Mouse (Mus musculus) heart, embryonic 14.5 days (tissue): ENCODE results near the gene Cdh23. TPM values are rescaled to one million over a fixed set of nuclear protein-coding genes. Genes with fewer than 3 reads are reported as not detected.
A peak's percentile ranks its signal among the peaks of the same experiment; 100 is the strongest.

ENCODE experiments used
- ATAC-seq: fragments of 200-750 bp; cut with Nextera tagmentation; 2 replicates; pipeline ENCODE4 v1.8.0; 2017; ENCODE audit warnings: low read depth, moderate TSS enrichment; ENCODE audit not compliant: insufficient number of reproducible peaks, insufficient read depth, low FRiP score
- H3K27ac ChIP-seq, 2 experiments: fragments of 200-500 bp in 1 of 2; fragments of 300-500 bp in 1 of 2; sonication (generic) in 1 of 2; replicated peaks in 1 of 2; 2 replicates each; pipeline ENCODE4 v1.5.1; 2012 to 2014; ENCODE audit warnings: low read depth in 2 of 2, low read length in 2 of 2, control low read depth in 1 of 2, mild to moderate bottlenecking in 1 of 2, mixed read lengths in 1 of 2; ENCODE audit not compliant: control insufficient read depth in 1 of 2, insufficient read depth in 1 of 2
- H3K27me3 ChIP-seq: fragments of 300-500 bp; sonication (generic); 2 replicates; pipeline ENCODE4 v1.6.1; 2014; ENCODE audit warnings: mild to moderate bottlenecking, low read length, control low read depth; ENCODE audit not compliant: control insufficient read depth, insufficient read depth
- H3K36me3 ChIP-seq: fragments of 300-500 bp; sonication (generic); 2 replicates; pipeline ENCODE4 v1.6.1; 2014; ENCODE audit warnings: mild to moderate bottlenecking, control low read depth, low read length, mixed read lengths; ENCODE audit not compliant: control insufficient read depth, insufficient read depth
- H3K4me1 ChIP-seq, 2 experiments: fragments of 200-500 bp in 1 of 2; fragments of 300-500 bp in 1 of 2; sonication (generic) in 1 of 2; 2 replicates each; pipeline ENCODE4 v1.6.1; 2012 to 2014; ENCODE audit warnings: low read length in 2 of 2, control low read depth in 1 of 2, mixed read lengths in 1 of 2; ENCODE audit not compliant: control insufficient read depth in 2 of 2, insufficient read depth in 2 of 2
- H3K4me2 ChIP-seq: fragments of 300-500 bp; sonication (generic); 2 replicates; pipeline ENCODE4 v1.6.1; 2014; ENCODE audit warnings: mild to moderate bottlenecking, low read length
- H3K4me3 ChIP-seq, 2 experiments: fragments of 200-500 bp in 1 of 2; fragments of 300-500 bp in 1 of 2; sonication (generic) in 1 of 2; 2 replicates each; pipeline ENCODE4 v1.5.1; 2012 to 2014; ENCODE audit warnings: low read length in 2 of 2, mild to moderate bottlenecking in 2 of 2, control low read depth in 1 of 2, low read depth in 1 of 2, moderate library complexity in 1 of 2; ENCODE audit not compliant: control insufficient read depth in 1 of 2, insufficient read depth in 1 of 2
- H3K9ac ChIP-seq: fragments of 300-500 bp; sonication (generic); 2 replicates; pipeline ENCODE4 v1.6.1; 2014; ENCODE audit warnings: mild to moderate bottlenecking, low read length
- H3K9me3 ChIP-seq: fragments of 300-500 bp; sonication (generic); 2 replicates; pipeline ENCODE4 v1.6.1; 2016; ENCODE audit warnings: low read length, control low read depth; ENCODE audit not compliant: control insufficient read depth
- WGBS: fragments of 180-500 bp; shearing (Covaris S2); extraction: QIAGEN DNeasy Blood & Tissue Kit; methylation state at CpG from one replicate; pipeline ENCODE4 v1.1.7; 2014; 5-methylcytosine and 5-hydroxymethylcytosine counted together
- polyA plus RNA-seq: library from polyadenylated mRNA; unstranded; fragments of >200 nt; fragmentation: Nextera tagmentation; extraction: Ambion mirVana; gene quantifications from 2 replicates; pipeline ENCODE4 v1.2.1, GENCODE M21; 2014

Gene Cdh23
- polyA plus RNA-seq, 1 experiment from 2014 or later, result 0.31 TPM

- Histone ChIP-seq H3K36me3 (peaks cover 94% of the 10 kb centered on the region), H3K9me3 (no peaks in the 10 kb centered on the region), H3K9ac (no peak overlapping the region), H3K27ac (no peak overlapping the region), H3K4me2 (no peak overlapping the region), H3K4me3 (no peak overlapping the region), H3K27me3 (no peaks in the 10 kb centered on the region), H3K4me1 (peaks cover 2% of the 10 kb centered on the region in 2 experiments; a peak in 3 of 4 replicates)
- WGBS, result 78% methylated on average over 9 of the region's 9 CpGs
- no peak for ATAC-seq
Observed at GRCm38 (mm10) chr10:60296027-60296426, 400.3 kb downstream of the Cdh23 start.

- ATAC-seq, result no peak
- Histone ChIP-seq H3K4me1 (peaks cover 5 to 9% of the 10 kb centered on the region in 2 experiments), H3K36me3 (peaks cover 87% of the 10 kb centered on the region), H3K4me3 (no peak overlapping the region), H3K27ac (no peak overlapping the region), H3K4me2 (no peak overlapping the region), H3K9ac (no peak overlapping the region), H3K9me3 (no peaks in the 10 kb centered on the region), H3K27me3 (no peaks in the 10 kb centered on the region)
- WGBS, result 75% methylated on average over 3 of the region's 3 CpGs
Observed at GRCm38 (mm10) chr10:60295356-60295755, 400.9 kb downstream of the Cdh23 start.

- H3K27me3 ChIP-seq, result no peaks in the 10 kb centered on the region
- 79% methylated on average over 7 of the region's 7 CpGs for WGBS
- H3K4me1 ChIP-seq, result peaks cover 12 to 16% of the 10 kb centered on the region in 2 experiments
- H3K4me2 ChIP-seq, result no peak overlapping the region
- no peak for ATAC-seq
- H3K36me3 ChIP-seq, result peaks cover 79% of the 10 kb centered on the region
- no peak overlapping the region for H3K4me3 ChIP-seq
- no peak overlapping the region for H3K9ac ChIP-seq
- no peaks in the 10 kb centered on the region for H3K9me3 ChIP-seq
- no peak overlapping the region for H3K27ac ChIP-seq
Observed at GRCm38 (mm10) chr10:60294621-60295020, 401.7 kb downstream of the Cdh23 start.

GRCm38 (mm10) chr10:60292209-60292608 lies 404.1 kb downstream of the Cdh23 start:
- H3K9ac ChIP-seq, result no peak overlapping the region
- H3K4me2 ChIP-seq, result no peak overlapping the region
- peaks cover 57% of the 10 kb centered on the region for H3K36me3 ChIP-seq
- 70% methylated on average over 8 of the region's 8 CpGs for WGBS
- peaks cover 12 to 27% of the 10 kb centered on the region in 2 experiments for H3K4me1 ChIP-seq
- H3K9me3 ChIP-seq, result no peaks in the 10 kb centered on the region
- H3K27me3 ChIP-seq, result no peaks in the 10 kb centered on the region
- H3K4me3 ChIP-seq, result no peak overlapping the region
- H3K27ac ChIP-seq, result no peak overlapping the region
- no peak for ATAC-seq

GRCm38 (mm10) chr10:60290739-60291110 lies 405.6 kb downstream of the Cdh23 start:
- Histone ChIP-seq H3K4me3 (no peak overlapping the region), H3K9me3 (no peaks in the 10 kb centered on the region), H3K4me2 (no peak overlapping the region), H3K9ac (no peak overlapping the region), H3K27ac (no peak overlapping the region), H3K27me3 (no peaks in the 10 kb centered on the region), H3K4me1 (peaks cover 15 to 36% of the 10 kb centered on the region in 2 experiments), H3K36me3 (peaks cover 47% of the 10 kb centered on the region)
- no peak for ATAC-seq
- WGBS, result 67% methylated on average over 8 of the region's 8 CpGs

GRCm38 (mm10) chr10:60290026-60290738 lies 406.1 kb downstream of the Cdh23 start:
- no peak overlapping the region for H3K9ac ChIP-seq
- H3K36me3 ChIP-seq, result peaks cover 42% of the 10 kb centered on the region
- H3K9me3 ChIP-seq, result no peaks in the 10 kb centered on the region
- no peak overlapping the region for H3K4me3 ChIP-seq
- H3K27ac ChIP-seq, result peak overlapping the region in 1 of 2 experiments; percentile 9; a peak in 1 of 4 replicates
- ATAC-seq, result no peak
- H3K4me1 ChIP-seq, result peaks cover 21 to 42% of the 10 kb centered on the region in 2 experiments
- no peak overlapping the region for H3K4me2 ChIP-seq
- 33% methylated on average over 7 of the region's 7 CpGs for WGBS
- no peaks in the 10 kb centered on the region for H3K27me3 ChIP-seq

- Histone ChIP-seq H3K36me3 (peaks cover 32% of the 10 kb centered on the region), H3K4me2 (no peak overlapping the region), H3K9ac (no peak overlapping the region), H3K27ac (no peak overlapping the region), H3K27me3 (no peaks in the 10 kb centered on the region), H3K4me3 (no peak overlapping the region), H3K9me3 (no peaks in the 10 kb centered on the region), H3K4me1 (peaks cover 30 to 51% of the 10 kb centered on the region in 2 experiments)
- 68% methylated on average over 8 of the region's 8 CpGs for WGBS
- no peak for ATAC-seq
Observed at GRCm38 (mm10) chr10:60289216-60289615, 407.1 kb downstream of the Cdh23 start.

GRCm38 (mm10) chr10:60287726-60288125 lies 408.6 kb downstream of the Cdh23 start:
- Histone ChIP-seq H3K4me2 (no peak overlapping the region), H3K4me1 (peaks cover 35 to 61% of the 10 kb centered on the region in 2 experiments), H3K36me3 (peaks cover 20% of the 10 kb centered on the region), H3K9me3 (no peaks in the 10 kb centered on the region), H3K27me3 (no peaks in the 10 kb centered on the region), H3K9ac (no peak overlapping the region), H3K4me3 (no peak overlapping the region), H3K27ac (no peak overlapping the region)
- 73% methylated on average over 2 of the region's 2 CpGs for WGBS
- no peak for ATAC-seq
